Mouse (Mus musculus): Measurements from ENCODE around the gene Piezo1. TPM values are rescaled to one million over a fixed set of nuclear protein-coding genes. Genes with fewer than 3 reads are reported as not detected.
"Not testable (repeated sequence)": the region's sequence is repeated elsewhere in the genome, so short reads cannot be mapped to it uniquely, and the experiment has no call there.

Gene Piezo1
- polyA plus RNA-seq (2012; rRNA removed): 68.9 and 70.9 TPM in 2 replicates

- DNase-seq (ENCODE audit: low spot score): peak; percentile 99
These were observed at the start of gene Piezo1 for GRCm38 (mm10) chr8:122551265-122552051. Piezo1 (minus strand) TSS chr8:122551329.

- no peak for DNase-seq (ENCODE audit: low spot score)
These were observed 49.5 kb upstream of the Piezo1 start for GRCm38 (mm10) chr8:122600666-122601065.

- no peak for DNase-seq (ENCODE audit: low spot score)
These were observed 44.9 kb upstream of the Piezo1 start for GRCm38 (mm10) chr8:122596031-122596430.

GRCm38 (mm10) chr8:122593783-122594507 lies 42.8 kb upstream of the Piezo1 start:
- no peak for DNase-seq (ENCODE audit: low spot score)

GRCm38 (mm10) chr8:122593240-122593639 lies 42.1 kb upstream of the Piezo1 start:
- no peak for DNase-seq (ENCODE audit: low spot score)

GRCm38 (mm10) chr8:122586749-122587148 lies 35.6 kb upstream of the Piezo1 start:
- DNase-seq (ENCODE audit: low spot score): no peak

- no peak for DNase-seq (ENCODE audit: low spot score)
These were observed 35.0 kb upstream of the Piezo1 start for GRCm38 (mm10) chr8:122586171-122586570.

GRCm38 (mm10) chr8:122585411-122585891 lies 34.3 kb upstream of the Piezo1 start:
- no peak for DNase-seq (ENCODE audit: low spot score)

- no peak for DNase-seq (ENCODE audit: low spot score)
These were observed 33.9 kb upstream of the Piezo1 start for GRCm38 (mm10) chr8:122584981-122585380.

- no peak for DNase-seq (ENCODE audit: low spot score)
These were observed 29.8 kb upstream of the Piezo1 start for GRCm38 (mm10) chr8:122580926-122581325.

- no peak for DNase-seq (ENCODE audit: low spot score)
These were observed 28.1 kb upstream of the Piezo1 start for GRCm38 (mm10) chr8:122579196-122579595.

GRCm38 (mm10) chr8:122577116-122577515 lies 26.0 kb upstream of the Piezo1 start:
- DNase-seq (ENCODE audit: low spot score): no peak

GRCm38 (mm10) chr8:122576648-122577022 lies 25.5 kb upstream of the Piezo1 start, which contains the start of gene Aprt:
Aprt (minus strand) TSS chr8:122576909.
- DNase-seq (ENCODE audit: low spot score): peak; percentile 80

- DNase-seq (ENCODE audit: low spot score): no peak
These were observed 24.9 kb upstream of the Piezo1 start for GRCm38 (mm10) chr8:122575735-122576647.

- DNase-seq (ENCODE audit: low spot score): no peak
These were observed 24.2 kb upstream of the Piezo1 start for GRCm38 (mm10) chr8:122575286-122575685.

- DNase-seq (ENCODE audit: low spot score): no peak
These were observed 23.6 kb upstream of the Piezo1 start for GRCm38 (mm10) chr8:122574667-122575251.

GRCm38 (mm10) chr8:122574264-122574663 lies 23.1 kb upstream of the Piezo1 start:
- DNase-seq (ENCODE audit: low spot score): no peak

- DNase-seq (ENCODE audit: low spot score): no peak
These were observed 22.4 kb upstream of the Piezo1 start for GRCm38 (mm10) chr8:122573577-122573976.

GRCm38 (mm10) chr8:122573176-122573575 lies 22.0 kb upstream of the Piezo1 start:
- not testable (repeated sequence) for DNase-seq (ENCODE audit: low spot score)

GRCm38 (mm10) chr8:122572751-122573150 lies 21.6 kb upstream of the Piezo1 start:
- no peak for DNase-seq (ENCODE audit: low spot score)

- DNase-seq (ENCODE audit: low spot score): no peak
These were observed 20.7 kb upstream of the Piezo1 start for GRCm38 (mm10) chr8:122571750-122572267.

Data from urinary bladder, adult 2 months (tissue).